Mouse (Mus musculus) megakaryocyte, embryonic 14.5 days (primary cell): Measurements from ENCODE around the gene Doc2a.

Experiments used
- FLI1 ChIP-seq: IDR thresholded peaks from 2 replicates; pipeline ENCODE4 v1.6.1; 2012; ENCODE audit warnings: low read length, inconsistent platforms, mixed read lengths
- GATA1 ChIP-seq: IDR thresholded peaks from 3 replicates; pipeline ENCODE4 v1.6.1; 2012; ENCODE audit warnings: mixed read lengths, low read length, inconsistent platforms, borderline replicate concordance

- TF ChIP-seq GATA1: no peak
- no peak for TF ChIP-seq FLI1
Measured at GRCm38 (mm10) chr7:126888852-126889251, 41.6 kb downstream of the Doc2a start.
